Mouse (Mus musculus) hindbrain, embryonic 16.5 days (tissue): ENCODE data around the gene Atg16l2. TPM values are rescaled to one million over a fixed set of nuclear protein-coding genes. Genes with fewer than 3 reads are reported as not detected.

ENCODE experiments used
- ATAC-seq: fragments of 200-750 bp; cut with Nextera tagmentation; 2 replicates; pipeline ENCODE4 v1.8.0; 2017; ENCODE audit warnings: moderate TSS enrichment, moderate library complexity
- H3K27ac ChIP-seq: fragments of 300-500 bp; sonication (generic); 2 replicates; pipeline ENCODE4 v1.5.1; 2014; ENCODE audit warnings: low read depth, mild to moderate bottlenecking, control low read depth, low read length, moderate library complexity
- H3K27me3 ChIP-seq: fragments of 300-500 bp; sonication (generic); replicated peaks from 2 replicates; pipeline ENCODE4 v1.6.1; 2014; ENCODE audit warnings: low read length; ENCODE audit not compliant: control insufficient read depth, insufficient read depth
- H3K36me3 ChIP-seq: fragments of 300-500 bp; sonication (generic); 2 replicates; pipeline ENCODE4 v1.6.1; 2014; ENCODE audit warnings: mild to moderate bottlenecking, low read length, moderate library complexity, mixed read lengths; ENCODE audit not compliant: control insufficient read depth, insufficient read depth
- H3K4me1 ChIP-seq: fragments of 300-500 bp; sonication (generic); 2 replicates; pipeline ENCODE4 v1.6.1; 2014; ENCODE audit warnings: low read depth, low read length; ENCODE audit not compliant: control insufficient read depth, insufficient read depth
- H3K4me2 ChIP-seq: fragments of 300-500 bp; sonication (generic); 2 replicates; pipeline ENCODE4 v1.6.1; 2014; ENCODE audit warnings: mild to moderate bottlenecking, low read length, control low read depth, moderate library complexity
- H3K4me3 ChIP-seq: fragments of 300-500 bp; sonication (generic); 2 replicates; pipeline ENCODE4 v1.5.1; 2014; ENCODE audit warnings: mild to moderate bottlenecking, low read length, control low read depth, moderate library complexity
- H3K9ac ChIP-seq: fragments of 300-500 bp; sonication (generic); 2 replicates; pipeline ENCODE4 v1.6.1; 2014; ENCODE audit warnings: low read depth, mild to moderate bottlenecking, control low read depth, low read length, moderate library complexity
- H3K9me3 ChIP-seq: fragments of 300-500 bp; sonication (generic); 2 replicates; pipeline ENCODE4 v1.6.1; 2014; ENCODE audit warnings: mild to moderate bottlenecking, low read length, moderate library complexity; ENCODE audit not compliant: control insufficient read depth
- WGBS: fragments of 180-500 bp; shearing (Covaris S2); extraction: QIAGEN DNeasy Blood & Tissue Kit; methylation state at CpG from one replicate; pipeline ENCODE4 v1.1.7; 2014; 5-methylcytosine and 5-hydroxymethylcytosine counted together
- polyA plus RNA-seq: library from polyadenylated mRNA; unstranded; fragments of >200 nt; fragmentation: Nextera tagmentation; extraction: Ambion mirVana; gene quantifications from 2 replicates; pipeline ENCODE4 v1.2.1, GENCODE M21; 2015

Gene Atg16l2
- polyA plus RNA-seq, result 33.5 and 34.0 TPM in 2 replicates

DNA sequence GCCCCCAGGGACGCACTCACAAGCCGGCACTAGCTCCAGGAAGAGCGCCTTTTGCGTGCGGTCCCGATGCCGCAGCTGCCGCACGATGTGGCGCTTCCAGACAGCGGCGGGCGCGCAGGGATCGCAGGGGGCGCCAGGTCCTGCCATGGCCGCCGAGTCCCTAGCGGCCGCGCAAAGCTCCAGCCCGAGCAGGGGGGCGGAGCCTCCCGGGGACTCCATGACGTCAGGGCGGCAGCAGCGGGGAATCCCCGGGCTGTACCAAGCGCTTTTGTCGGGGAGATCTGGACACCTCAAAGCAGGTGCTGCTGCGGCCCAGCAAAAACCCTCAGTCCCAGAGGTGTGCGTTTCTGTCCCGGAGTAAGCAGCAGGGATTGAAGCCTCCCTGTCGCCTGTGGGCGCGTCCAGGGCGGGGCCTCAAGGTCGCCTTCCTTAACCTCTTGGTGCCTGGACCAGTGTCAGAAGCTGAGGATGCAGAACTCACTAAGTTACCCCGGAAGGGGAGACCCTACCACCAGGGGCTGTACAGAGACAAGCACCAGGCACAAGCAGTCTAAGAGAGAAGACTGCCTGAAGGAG lies at the start of gene Atg16l2:
Atg16l2 (minus strand) TSS at position 371 of the 576 bp plus-strand sequence.
- Histone ChIP-seq H3K27ac (peak within 1 kb of the TSS; percentile 65), H3K4me2 (peak within 1 kb of the TSS; percentile 83), H3K4me1 (peaks cover 14% of the 10 kb centered on the region), H3K9ac (peak within 1 kb of the TSS; percentile 73), H3K36me3 (no peaks in the 10 kb centered on the region), H3K27me3 (0 out of 2 replicates have a peak, but pooled peaks cover 2% of the 10 kb centered on the region), H3K9me3 (no peaks in the 10 kb centered on the region), H3K4me3 (peak within 1 kb of the TSS; percentile 72)
- 0% methylated on average over 37 of the region's 39 CpGs for WGBS
- peak; percentile 95 for ATAC-seq

DNA sequence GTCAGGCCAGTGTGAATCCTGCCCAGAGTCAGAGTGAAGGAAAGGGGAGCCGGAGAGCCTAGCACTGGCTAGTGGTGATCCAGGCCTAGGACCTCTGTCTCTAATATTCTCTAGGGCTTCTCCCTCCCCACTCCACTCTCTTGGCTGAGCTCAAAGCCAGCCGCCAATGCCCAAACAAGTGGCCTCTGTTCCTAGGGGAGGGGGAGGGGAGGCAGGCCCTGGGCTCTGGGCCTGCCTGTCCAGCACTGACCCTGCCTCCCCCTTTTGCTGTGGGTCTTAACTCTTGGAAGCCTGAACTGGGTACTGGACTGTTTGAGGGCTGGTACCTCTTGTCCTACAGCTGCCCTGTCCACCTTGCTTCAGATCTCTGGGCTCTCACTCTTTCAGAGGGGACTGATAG lies 47.8 kb upstream of the Atg16l2 start:
- ATAC-seq, result peak; percentile 84
- Histone ChIP-seq H3K36me3 (no peaks in the 10 kb centered on the region), H3K27ac (peak overlapping the region; percentile 64), H3K27me3 (no peaks in the 10 kb centered on the region; the same call in none of the 2 replicates), H3K9me3 (no peaks in the 10 kb centered on the region), H3K4me2 (no peak overlapping the region; the same call in 1 of the 2 replicates), H3K4me3 (no peak overlapping the region), H3K9ac (no peak overlapping the region), H3K4me1 (peaks cover 10% of the 10 kb centered on the region)
- WGBS, result 51% methylated on average over 2 of the region's 2 CpGs

DNA sequence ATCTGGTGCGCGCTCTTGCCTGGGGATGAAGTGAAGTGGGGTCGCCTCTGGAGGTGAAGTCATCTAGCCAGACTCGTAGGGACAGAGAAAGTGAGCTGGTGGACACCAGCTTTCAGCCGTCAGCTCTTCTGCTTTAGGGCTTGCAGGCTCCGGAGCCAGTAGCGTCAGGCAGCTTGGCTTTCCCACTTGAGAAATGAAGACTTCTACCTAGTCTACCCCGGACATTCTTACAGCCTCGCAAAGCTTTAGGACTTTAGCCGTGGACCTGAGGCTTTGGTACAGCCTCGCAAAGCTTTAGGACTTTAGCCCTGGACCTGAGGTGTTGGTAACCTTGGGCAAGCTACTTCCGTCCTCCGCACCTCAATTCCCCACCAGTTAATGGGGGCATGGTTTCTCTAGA lies 46.3 kb upstream of the Atg16l2 start:
- Histone ChIP-seq H3K27ac (no peak overlapping the region), H3K4me2 (peak overlapping the region; percentile 97), H3K36me3 (no peaks in the 10 kb centered on the region), H3K9me3 (no peaks in the 10 kb centered on the region), H3K4me1 (peaks cover 10% of the 10 kb centered on the region), H3K9ac (peak overlapping the region; percentile 66), H3K4me3 (peak overlapping the region; percentile 62), H3K27me3 (no peaks in the 10 kb centered on the region; the same call in none of the 2 replicates)
- 5% methylated on average over 13 of the region's 13 CpGs for WGBS
- ATAC-seq, result 0 out of 2 replicates have a peak, but pooled peaks have one; percentile 1

DNA sequence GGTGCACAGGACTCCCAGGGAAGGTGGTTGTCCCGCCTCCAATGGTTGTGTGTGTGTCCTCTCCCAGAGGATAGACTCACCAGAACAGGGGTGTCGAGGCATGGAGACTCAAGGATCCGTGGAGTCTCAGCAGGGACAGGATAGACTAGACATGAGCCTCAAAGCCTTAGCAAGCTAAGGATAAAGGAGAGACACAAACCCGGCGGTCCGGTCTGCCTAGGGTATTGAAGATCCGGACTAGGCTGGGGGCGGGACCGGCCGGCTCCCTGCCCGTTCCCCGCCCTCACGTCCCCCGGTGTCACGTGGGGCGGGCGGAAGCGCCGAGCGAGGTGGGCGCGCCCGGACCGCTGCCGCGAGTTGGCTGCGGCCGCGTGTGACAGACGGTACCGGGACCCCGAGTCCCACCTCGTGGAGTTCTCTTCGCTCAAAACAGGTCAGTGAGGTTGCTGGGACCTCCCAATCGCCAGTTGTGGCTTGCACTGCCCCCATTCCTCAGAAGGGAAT lies 45.8 kb upstream of the Atg16l2 start, which contains the start of gene Arap1:
Arap1 (plus strand) TSS at position 301 of the 504 bp plus-strand sequence.
- Histone ChIP-seq H3K36me3 (no peaks in the 10 kb centered on the region), H3K27ac (no peak within 1 kb of the TSS), H3K27me3 (no peaks in the 10 kb centered on the region; the same call in none of the 2 replicates), H3K9ac (peak within 1 kb of the TSS; percentile 66), H3K4me2 (peak within 1 kb of the TSS; percentile 97), H3K4me3 (peak within 1 kb of the TSS; percentile 62), H3K4me1 (peaks cover 10% of the 10 kb centered on the region), H3K9me3 (no peaks in the 10 kb centered on the region)
- WGBS, result 1% methylated on average over 32 of the region's 35 CpGs
- ATAC-seq, result peak; percentile 70

DNA sequence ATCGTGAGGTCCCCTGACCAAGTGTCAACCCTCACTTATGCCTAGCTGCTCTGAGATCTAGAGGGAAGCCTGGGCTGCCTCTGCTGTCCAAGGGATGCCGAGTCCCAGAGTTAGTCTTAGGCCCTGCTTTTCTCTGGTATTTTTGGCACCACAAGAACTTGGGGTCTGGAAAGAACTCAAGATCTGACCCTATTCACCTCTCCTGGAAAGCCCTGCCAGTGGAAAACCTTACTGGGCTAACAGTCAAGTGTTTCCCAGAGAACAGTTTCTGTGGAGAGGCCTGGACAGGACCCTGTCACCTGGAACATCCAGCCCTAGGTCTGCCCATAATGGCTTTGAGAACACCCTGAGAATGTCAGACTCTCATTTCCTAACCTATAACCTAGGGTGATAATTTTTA lies 44.9 kb upstream of the Atg16l2 start:
- no peaks in the 10 kb centered on the region; the same call in none of the 2 replicates for H3K27me3 ChIP-seq
- peaks cover 10% of the 10 kb centered on the region for H3K4me1 ChIP-seq
- ATAC-seq, result no peak
- no peak overlapping the region for H3K4me2 ChIP-seq
- H3K9ac ChIP-seq, result no peak overlapping the region
- no peak overlapping the region for H3K4me3 ChIP-seq
- no peaks in the 10 kb centered on the region for H3K9me3 ChIP-seq
- H3K27ac ChIP-seq, result no peak overlapping the region
- 68% methylated on average over 2 of the region's 2 CpGs for WGBS
- H3K36me3 ChIP-seq, result no peaks in the 10 kb centered on the region

DNA sequence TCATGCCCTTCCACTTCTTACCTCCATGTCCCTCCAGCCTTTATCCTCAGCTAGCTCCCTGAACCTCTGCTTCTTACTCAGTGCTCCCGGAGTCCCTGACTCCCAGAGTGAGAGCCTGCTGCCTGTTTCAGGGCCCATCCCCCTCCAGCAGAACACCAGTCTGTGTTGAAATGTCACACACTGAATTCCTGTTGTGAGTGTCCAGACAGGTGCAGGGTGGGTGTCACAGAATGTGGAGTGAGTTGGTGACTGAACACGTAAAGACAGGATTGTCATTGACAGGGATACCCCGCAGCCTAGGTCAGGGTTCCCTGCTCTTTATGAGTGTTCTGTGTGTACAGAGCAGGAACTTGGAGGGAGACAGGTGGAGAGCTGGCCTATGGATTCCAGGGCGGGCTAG lies 42.8 kb upstream of the Atg16l2 start:
- Histone ChIP-seq H3K4me1 (peaks cover 10% of the 10 kb centered on the region), H3K9ac (no peak overlapping the region), H3K36me3 (no peaks in the 10 kb centered on the region), H3K9me3 (no peaks in the 10 kb centered on the region), H3K27me3 (no peaks in the 10 kb centered on the region; the same call in none of the 2 replicates), H3K27ac (no peak overlapping the region), H3K4me3 (no peak overlapping the region), H3K4me2 (no peak overlapping the region)
- 75% methylated on average over 4 of the region's 4 CpGs for WGBS
- no peak for ATAC-seq

DNA sequence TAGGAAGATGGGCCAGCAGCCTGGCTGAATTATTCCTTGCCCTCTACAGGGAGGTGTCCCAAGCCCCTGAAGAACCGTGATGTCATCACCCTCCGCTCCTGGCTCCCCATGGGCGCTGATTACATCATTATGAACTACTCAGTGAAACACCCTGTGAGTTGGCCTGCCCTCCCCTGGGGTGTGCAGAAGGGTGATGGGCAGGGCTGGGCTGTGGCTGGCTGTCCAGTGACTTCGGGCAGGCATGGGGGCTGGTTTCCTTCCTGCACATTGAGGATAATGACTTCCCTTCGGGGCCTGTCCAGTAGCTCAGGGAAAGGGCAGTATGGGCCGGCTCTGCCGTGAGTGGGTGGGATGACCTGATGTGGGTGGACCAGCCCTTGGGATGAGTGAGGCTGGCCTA lies 41.1 kb upstream of the Atg16l2 start:
- H3K9ac ChIP-seq, result no peak overlapping the region
- H3K9me3 ChIP-seq, result no peaks in the 10 kb centered on the region
- no peak overlapping the region for H3K4me3 ChIP-seq
- H3K4me1 ChIP-seq, result peaks cover 6% of the 10 kb centered on the region
- H3K27ac ChIP-seq, result no peak overlapping the region
- H3K27me3 ChIP-seq, result no peaks in the 10 kb centered on the region
- ATAC-seq, result no peak
- no peaks in the 10 kb centered on the region for H3K36me3 ChIP-seq
- H3K4me2 ChIP-seq, result no peak overlapping the region
- 85% methylated on average over 7 of the region's 7 CpGs for WGBS

DNA sequence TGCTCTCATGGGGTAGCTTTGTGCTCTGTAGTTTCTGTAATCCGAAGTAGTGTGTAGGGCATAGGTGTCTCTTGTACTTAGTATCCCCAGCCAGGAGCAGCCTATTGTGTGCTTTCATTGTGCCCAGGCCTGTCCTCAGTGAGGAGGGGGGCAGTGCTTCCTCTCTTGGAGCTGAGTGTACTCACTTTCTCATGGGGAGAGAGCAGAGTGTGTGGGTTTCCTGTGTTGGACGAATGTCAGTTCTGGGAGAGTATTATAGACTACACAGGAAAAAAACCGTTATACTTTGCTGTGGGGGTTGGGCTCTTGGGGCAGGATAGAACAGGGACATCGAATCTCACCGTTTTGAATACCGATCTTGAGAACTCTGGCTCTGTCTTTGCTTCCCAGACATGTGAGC lies 39.4 kb upstream of the Atg16l2 start:
- no peaks in the 10 kb centered on the region for H3K27me3 ChIP-seq
- H3K36me3 ChIP-seq, result no peaks in the 10 kb centered on the region
- H3K9ac ChIP-seq, result no peak overlapping the region
- ATAC-seq, result no peak
- no peak overlapping the region for H3K27ac ChIP-seq
- H3K4me3 ChIP-seq, result no peak overlapping the region
- 78% methylated on average over 6 of the region's 6 CpGs for WGBS
- no peaks in the 10 kb centered on the region for H3K4me1 ChIP-seq
- no peaks in the 10 kb centered on the region for H3K9me3 ChIP-seq
- no peak overlapping the region for H3K4me2 ChIP-seq

DNA sequence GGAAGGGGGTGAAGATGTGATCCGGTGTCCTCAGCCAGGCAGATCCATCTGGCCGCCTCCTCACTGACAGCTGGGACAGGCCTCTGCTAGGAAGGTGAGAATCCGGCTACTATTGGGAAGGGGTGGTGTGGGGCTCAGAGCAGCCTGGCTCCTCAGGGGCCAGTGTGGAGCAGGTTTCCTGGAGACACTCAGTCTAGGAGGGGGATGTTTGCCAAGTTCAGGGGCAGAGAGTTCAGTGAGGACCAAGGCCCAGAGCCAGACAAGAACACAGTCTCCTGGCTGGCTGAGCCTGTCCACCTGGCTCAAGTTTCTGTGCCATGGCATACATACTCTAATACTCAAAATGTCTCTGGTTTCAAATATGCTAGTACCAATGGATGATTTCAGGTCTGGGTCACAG lies 35.4 kb upstream of the Atg16l2 start:
- Histone ChIP-seq H3K4me2 (no peak overlapping the region), H3K4me3 (no peak overlapping the region), H3K36me3 (no peaks in the 10 kb centered on the region), H3K27me3 (no peaks in the 10 kb centered on the region), H3K9ac (no peak overlapping the region), H3K4me1 (no peaks in the 10 kb centered on the region), H3K9me3 (no peaks in the 10 kb centered on the region), H3K27ac (no peak overlapping the region)
- WGBS, result 88% methylated on average over 3 of the region's 3 CpGs
- ATAC-seq, result no peak
